Mouse (Mus musculus): ENCODE data around the gene Zfp536. TPM values are rescaled to one million over a fixed set of nuclear protein-coding genes. Genes with fewer than 3 reads are reported as not detected.

The Zfp536 gene
- total and polyA plus RNA-seq, 3 experiments: not detected

GRCm38 (mm10) chr7:37554405-37554804, 219.0 kb downstream of the Zfp536 start:
- Histone ChIP-seq H3K79me2 (replicated peaks; ENCODE audit: control insufficient read depth, extremely low read depth, insufficient read depth, poor library complexity, severe bottlenecking) (no peaks in the 10 kb centered on the region), H3K9me3 (replicated peaks; ENCODE audit: low read length) (peaks cover 89% of the 10 kb centered on the region), H3K4me2 (ENCODE audit: insufficient read depth, low read depth, poor library complexity, severe bottlenecking) (no peak overlapping the region), H3K9ac (ENCODE audit: insufficient read depth, low read depth) (no peak overlapping the region), H3K27ac (ENCODE audit: insufficient read depth, low read depth) (no peak overlapping the region), H3K36me3 (replicated peaks in 1 of 2; ENCODE audit: control insufficient read depth in 1 of 2, insufficient read depth in 1 of 2, low read length in 1 of 2) (no peaks in the 10 kb centered on the region), H3K27me3 (replicated peaks) (no peaks in the 10 kb centered on the region), H3K4me3 (replicated peaks in 1 of 3; ENCODE audit: low read depth in 2 of 3, low read length in 2 of 3, poor library complexity in 1 of 3) (no peak overlapping the region), H3K4me1 (ENCODE audit: control insufficient read depth in 1 of 2, insufficient read depth in 2 of 2) (no peaks in the 10 kb centered on the region)
- in situ Hi-C loops (cut with MboI; ENCODE audit: low pct_ligation_motif_present, low pct_unique_long_range_greater_than_20kb, low sequenced_read_pairs) (no loop called here), dilution Hi-C loops (cut with MboI; ENCODE audit: extremely low pct_ligation_motif_present, extremely low pct_unique_long_range_greater_than_20kb, low sequenced_read_pairs) (no loop called here)
- TF ChIP-seq JUN (IDR thresholded peaks at IDR 0.05; ENCODE audit: insufficient read depth, low read depth, low read length) (no peak), ETS1 (conservative IDR thresholded peaks at IDR 0.05; ENCODE audit: low read depth, low read length) (no peak), CHD1 (IDR thresholded peaks at IDR 0.05; ENCODE audit: low read depth, low read length) (no peak), ZC3H11A (IDR thresholded peaks at IDR 0.05; ENCODE audit: low read depth, low read length) (no peak), CHD2 (IDR thresholded peaks at IDR 0.05; ENCODE audit: low read length) (no peak), SMC3 (IDR thresholded peaks at IDR 0.05; ENCODE audit: low read depth, low read length) (no peak), IRF4 (IDR thresholded peaks at IDR 0.05; ENCODE audit: low read depth, low read length) (no peak), BHLHE40 (IDR thresholded peaks at IDR 0.05; ENCODE audit: low read depth, low read length) (no peak)
- DNase-seq (ENCODE audit: extremely low read depth): no peak

GRCm38 (mm10) chr7:37553646-37554045, 219.8 kb downstream of the Zfp536 start:
- DNase-seq (ENCODE audit: extremely low read depth): no peak
- in situ Hi-C loops (cut with MboI; ENCODE audit: low pct_ligation_motif_present, low pct_unique_long_range_greater_than_20kb, low sequenced_read_pairs): no loop called here

More at GRCm38 (mm10) chr7:37553646-37554045, 219.8 kb downstream of the Zfp536 start:
- H3K36me3 ChIP-seq (replicated peaks in 1 of 2; ENCODE audit: control insufficient read depth in 1 of 2, insufficient read depth in 1 of 2, low read length in 1 of 2): no peaks in the 10 kb centered on the region
- H3K79me2 ChIP-seq (replicated peaks; ENCODE audit: control insufficient read depth, extremely low read depth, insufficient read depth, poor library complexity, severe bottlenecking): no peaks in the 10 kb centered on the region
- TF ChIP-seq ETS1 (conservative IDR thresholded peaks at IDR 0.05; ENCODE audit: low read depth, low read length) (no peak), MAZ (IDR thresholded peaks at IDR 0.05; ENCODE audit: low read depth, low read length) (no peak), MAFK (IDR thresholded peaks at IDR 0.05; ENCODE audit: insufficient replicate concordance, low read length) (no peak), SMC3 (IDR thresholded peaks at IDR 0.05; ENCODE audit: low read depth, low read length) (no peak), JUN (IDR thresholded peaks at IDR 0.05; ENCODE audit: insufficient read depth, low read depth, low read length) (no peak), CHD1 (IDR thresholded peaks at IDR 0.05; ENCODE audit: low read depth, low read length) (no peak), IRF4 (IDR thresholded peaks at IDR 0.05; ENCODE audit: low read depth, low read length) (no peak), ZKSCAN1 (IDR thresholded peaks at IDR 0.05; ENCODE audit: borderline replicate concordance, low read depth, low read length) (no peak), NELFE (IDR thresholded peaks at IDR 0.05; ENCODE audit: low read depth, low read length) (no peak), ELF1 (IDR thresholded peaks at IDR 0.05; ENCODE audit: low read depth, low read length) (no peak), RCOR1 (conservative IDR thresholded peaks at IDR 0.05; ENCODE audit: low read depth, low read length) (no peak), ZNF384 (IDR thresholded peaks at IDR 0.05; ENCODE audit: low read depth, low read length) (no peak), NRF1 (IDR thresholded peaks at IDR 0.05; ENCODE audit: low read depth, low read length) (no peak), TBP (conservative IDR thresholded peaks at IDR 0.05; ENCODE audit: low read depth, low read length) (no peak), CTCF (conservative IDR thresholded peaks at IDR 0.05 in 1 of 2, IDR thresholded peaks at IDR 0.05 in 1 of 2; ENCODE audit: low read depth in 2 of 2, low read length in 2 of 2) (no peak), SIN3A (IDR thresholded peaks at IDR 0.05; ENCODE audit: low read length) (no peak), MXI1 (IDR thresholded peaks at IDR 0.05; ENCODE audit: low read depth, low read length) (no peak), TCF12 (IDR thresholded peaks at IDR 0.05; ENCODE audit: low read depth, low read length) (no peak)
- H3K9ac ChIP-seq (ENCODE audit: insufficient read depth, low read depth): no peak overlapping the region
- H3K4me2 ChIP-seq (ENCODE audit: insufficient read depth, low read depth, poor library complexity, severe bottlenecking): no peak overlapping the region
- H3K27me3 ChIP-seq (replicated peaks): no peaks in the 10 kb centered on the region
- dilution Hi-C loops (cut with MboI; ENCODE audit: extremely low pct_ligation_motif_present, extremely low pct_unique_long_range_greater_than_20kb, low sequenced_read_pairs): no loop called here
- no peak overlapping the region for H3K4me3 ChIP-seq (replicated peaks in 1 of 3; ENCODE audit: low read depth in 2 of 3, low read length in 2 of 3, poor library complexity in 1 of 3)
- peaks cover 89% of the 10 kb centered on the region for H3K9me3 ChIP-seq (replicated peaks; ENCODE audit: low read length)
- H3K27ac ChIP-seq (ENCODE audit: insufficient read depth, low read depth): no peak overlapping the region
- no peaks in the 10 kb centered on the region for H3K4me1 ChIP-seq (ENCODE audit: control insufficient read depth in 1 of 2, insufficient read depth in 2 of 2)

All from CH12.LX (cell line).